Mouse (Mus musculus): ENCODE results near the gene Stard13.

- TF ChIP-seq MAZ (IDR thresholded peaks at IDR 0.05; ENCODE audit: low read depth, low read length) (no peak), GATA1 (IDR thresholded peaks at IDR 0.05; ENCODE audit: low read depth, low read length) (no peak), E2F4 (IDR thresholded peaks at IDR 0.05; ENCODE audit: borderline replicate concordance, low read depth, low read length) (no peak), EP300 (IDR thresholded peaks at IDR 0.05; ENCODE audit: low read depth in 1 of 2, low read length in 2 of 2) (no peak), CTCF (IDR thresholded peaks at IDR 0.05 in 2 of 3, conservative IDR thresholded peaks at IDR 0.05 in 1 of 3; ENCODE audit: control insufficient read depth in 1 of 3, insufficient read depth in 1 of 3, low read depth in 2 of 3, low read length in 3 of 3, poor library complexity in 1 of 3, severe bottlenecking in 1 of 3) (no peak), MAX (IDR thresholded peaks at IDR 0.05; ENCODE audit: low read length) (no peak), POLR2AphosphoS2 (IDR thresholded peaks at IDR 0.05; ENCODE audit: low read length) (no peak), NRF1 (IDR thresholded peaks at IDR 0.05; ENCODE audit: insufficient read depth, low read depth, low read length, poor library complexity, severe bottlenecking) (no peak), USF2 (IDR thresholded peaks at IDR 0.05; ENCODE audit: borderline replicate concordance in 1 of 2, insufficient read depth in 1 of 2, low read depth in 1 of 2, low read length in 2 of 2) (no peak), CHD1 (IDR thresholded peaks at IDR 0.05; ENCODE audit: low read depth, low read length) (no peak), MAFK (IDR thresholded peaks at IDR 0.05; ENCODE audit: borderline replicate concordance, low read depth, low read length) (no peak)
These were observed 129.1 kb downstream of the Stard13 start for GRCm38 (mm10) chr5:151104354-151105053.

Data from MEL (cell line).